Mouse (Mus musculus): ENCODE results near the gene Eif2s3x.
A peak's percentile ranks its signal among the peaks of the same experiment; 100 is the strongest.

Eif2s3x gene

DNA sequence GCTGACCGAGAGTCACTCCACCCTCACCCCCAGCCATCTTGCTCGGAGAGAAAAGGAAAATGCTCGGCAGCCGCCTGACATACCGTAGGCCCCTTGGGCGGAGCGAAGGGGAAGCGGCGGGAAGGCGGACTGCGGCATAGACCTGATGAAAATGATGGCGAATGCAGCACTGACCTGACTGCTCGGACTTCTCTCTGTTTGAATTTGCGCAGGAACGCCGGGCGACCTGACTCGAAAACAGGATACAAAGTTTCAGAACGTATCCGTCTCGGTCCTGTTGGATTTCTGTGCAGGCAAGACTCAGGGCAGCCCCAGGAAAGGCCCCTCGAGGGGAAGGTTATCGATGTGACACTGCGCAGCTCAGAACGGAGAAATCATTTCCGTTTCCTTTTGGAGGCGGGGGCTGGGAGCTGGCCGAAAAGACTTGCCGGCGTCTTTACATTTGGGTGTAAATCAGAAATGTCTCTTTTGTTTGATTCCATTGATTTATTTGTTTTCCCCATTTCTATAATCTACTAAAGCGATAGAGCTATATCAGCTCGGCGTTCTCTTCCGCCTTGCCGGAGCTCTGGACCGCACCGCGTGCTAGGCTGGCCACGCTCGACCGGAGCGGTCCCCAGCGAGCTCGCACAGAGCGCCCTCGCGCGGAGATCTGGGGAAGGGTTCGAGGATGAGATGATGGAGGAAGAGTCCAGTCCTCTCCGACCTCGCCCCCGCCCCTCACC is at the start of gene Eif2s3x:
Eif2s3x (minus strand) TSS at position 266 of the 725 bp plus-strand sequence.
- peak; percentile 58 to 95 for DNase-seq (ENCODE audit: low spot score in 2 of 2)

DNA sequence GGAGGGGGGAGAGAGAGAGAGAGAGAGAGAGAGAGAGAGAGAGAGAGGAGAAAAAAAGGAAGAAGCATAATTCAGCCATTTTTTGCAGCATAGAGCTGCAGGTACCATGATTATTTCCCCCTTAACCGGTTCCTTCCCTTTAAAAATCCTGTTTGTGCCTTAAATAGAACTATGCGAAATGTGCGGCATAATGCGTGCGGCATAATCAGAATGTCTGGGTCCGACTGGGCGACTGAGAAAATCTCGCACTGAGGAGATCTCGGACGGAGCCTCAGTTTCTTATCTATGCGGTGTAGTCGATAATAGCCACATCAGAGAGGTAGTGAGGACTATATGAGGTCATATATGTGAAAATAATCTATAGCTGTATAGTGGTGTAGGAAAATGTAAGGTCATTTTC is 22.9 kb upstream of the Eif2s3x start:
- DNase-seq (ENCODE audit: low spot score in 2 of 2): no peak

DNA sequence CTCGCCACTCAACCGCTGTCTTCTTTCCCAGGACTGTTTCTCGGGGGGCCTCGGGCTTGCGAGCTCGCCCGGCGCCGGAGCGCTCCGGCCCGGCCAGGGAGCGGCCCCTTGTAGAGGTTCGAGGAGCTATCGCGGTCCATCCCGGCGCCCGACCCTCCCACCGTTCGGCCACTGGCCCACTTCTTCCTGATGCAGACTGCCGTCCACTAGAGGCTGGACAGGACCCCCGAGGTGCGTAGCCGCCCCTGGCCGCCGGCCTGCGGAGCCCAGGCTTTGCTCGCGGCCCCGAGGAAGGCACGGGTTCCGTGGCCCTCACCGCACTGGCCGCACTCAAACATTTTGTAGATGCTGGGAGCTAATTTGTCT is 22.5 kb upstream of the Eif2s3x start:
- peak in 1 of 2 experiments; percentile 37 for DNase-seq (ENCODE audit: low spot score in 2 of 2)

DNA sequence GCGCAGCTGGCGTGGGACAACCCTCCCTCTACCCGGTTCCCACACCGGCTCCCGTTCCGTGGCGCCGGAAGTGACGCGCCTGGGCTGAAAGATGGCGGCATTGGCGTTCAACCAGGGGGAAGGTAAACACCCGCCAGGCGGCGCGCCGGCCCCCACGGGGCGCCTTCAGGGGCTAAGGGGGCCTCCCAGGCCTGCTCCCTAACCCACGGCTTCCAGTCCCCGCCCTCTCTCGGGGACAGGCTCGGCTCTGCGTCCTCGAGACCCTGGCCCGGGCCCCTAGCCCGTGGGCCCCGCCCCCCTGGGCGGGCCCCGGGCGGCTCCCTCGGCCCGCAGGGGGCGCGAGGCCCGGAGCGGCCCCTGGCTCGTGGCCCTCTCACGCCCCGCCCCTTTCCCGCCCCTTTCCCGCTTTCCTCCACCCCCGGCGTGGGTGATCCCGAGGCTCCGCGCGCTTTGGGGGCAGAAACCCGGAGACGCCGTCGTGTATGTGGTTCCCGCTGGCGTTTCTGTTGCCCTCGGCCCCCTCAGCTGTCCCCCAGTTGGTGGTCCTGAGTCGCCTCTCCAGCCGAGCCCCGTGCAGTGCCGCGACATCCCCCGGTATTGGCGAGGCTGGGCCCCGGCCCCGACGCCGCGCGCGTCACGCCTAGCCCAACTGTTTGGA is 22.0 kb upstream of the Eif2s3x start, which contains the start of gene Klhl15:
Klhl15 (plus strand) TSS at position 68 of the 658 bp plus-strand sequence.
- peak; percentile 46 to 76 for DNase-seq (ENCODE audit: low spot score in 2 of 2)

DNA sequence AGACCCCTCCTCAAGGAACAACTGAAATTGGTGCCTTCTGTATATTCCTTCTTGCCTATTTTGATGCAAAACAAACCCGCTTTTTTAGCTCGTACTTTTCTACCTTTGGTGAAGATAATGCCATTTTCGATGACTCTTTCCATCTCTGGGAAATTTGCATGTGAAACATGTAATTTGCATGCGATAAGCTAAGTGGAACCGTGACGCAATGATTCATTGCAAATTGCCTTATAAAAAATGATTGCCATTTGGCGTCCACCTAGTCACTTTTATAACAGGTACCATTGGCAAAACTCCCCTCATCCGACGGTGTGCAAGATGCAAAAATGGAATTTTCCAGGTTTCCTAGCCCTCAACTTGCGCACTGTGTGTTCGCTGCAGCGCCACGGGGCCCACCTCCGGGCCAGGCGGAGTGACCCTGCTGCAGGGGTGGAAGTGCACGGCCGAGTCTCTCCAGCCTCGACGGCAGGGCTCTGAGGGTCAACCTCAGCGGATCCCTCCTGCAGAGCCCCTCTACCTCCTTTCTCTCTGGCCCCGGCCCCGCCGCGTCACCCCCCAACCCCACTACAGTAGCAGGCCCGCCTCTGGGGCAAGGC is 21.4 kb upstream of the Eif2s3x start:
- no peak for DNase-seq (ENCODE audit: low spot score in 2 of 2)

DNA sequence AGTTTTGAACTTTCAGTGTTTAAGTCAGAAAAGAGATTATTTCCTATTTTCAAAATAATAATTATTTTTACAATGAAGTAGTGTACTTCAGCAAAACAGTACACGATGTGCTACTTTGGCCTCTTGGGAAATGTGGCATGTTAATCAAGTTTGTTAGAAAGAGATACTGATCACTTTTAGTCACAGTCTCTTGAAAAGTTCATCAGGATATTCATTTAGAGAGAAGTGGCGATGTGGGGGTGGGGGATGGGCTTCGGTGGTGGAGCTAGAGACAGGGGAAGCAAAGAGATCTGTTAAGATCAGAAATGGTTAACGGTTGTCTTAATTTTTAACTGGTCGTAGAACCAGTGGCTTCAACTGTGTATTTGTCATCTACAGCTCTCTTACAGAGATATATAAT is 20.8 kb upstream of the Eif2s3x start:
- DNase-seq (ENCODE audit: low spot score in 2 of 2): no peak

DNA sequence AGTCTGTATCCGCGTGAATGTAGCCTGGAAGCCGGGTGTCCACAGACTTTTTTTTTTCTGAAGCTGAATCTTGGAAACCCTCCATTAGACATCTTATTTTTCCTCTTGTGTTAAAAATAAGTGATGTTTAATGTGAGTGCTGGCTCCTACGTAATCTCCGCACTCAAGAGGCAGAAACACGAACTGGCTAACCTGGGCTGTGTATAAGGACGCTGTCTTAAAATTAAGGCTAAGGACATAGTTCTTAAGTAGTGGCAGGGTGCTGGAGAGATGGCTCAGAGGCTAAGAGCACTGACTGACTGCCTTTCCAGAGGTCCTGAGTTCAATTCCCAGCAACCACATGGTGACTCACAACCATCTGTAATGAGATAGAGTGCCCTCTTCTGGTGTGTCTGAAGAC is 722 bp upstream of the Eif2s3x start:
- DNase-seq (ENCODE audit: low spot score in 2 of 2): no peak

DNA sequence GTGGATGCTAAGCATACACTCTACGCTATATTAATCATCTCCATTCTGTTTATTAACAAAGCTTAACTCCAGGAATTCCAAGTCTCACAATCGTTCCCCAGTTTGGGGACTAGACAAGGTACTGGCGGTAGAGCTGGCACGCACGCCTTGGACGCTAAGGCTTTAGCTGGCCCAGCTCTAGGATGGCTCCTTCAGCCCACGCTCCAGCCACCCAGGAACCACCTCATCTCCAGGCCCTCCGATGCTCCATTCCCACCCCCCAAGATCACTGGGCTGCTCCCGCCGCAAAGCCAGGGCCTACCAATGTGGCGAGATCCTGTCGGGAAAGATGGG is 432 bp downstream of the Eif2s3x start:
- DNase-seq (ENCODE audit: low spot score in 2 of 2): no peak

DNA sequence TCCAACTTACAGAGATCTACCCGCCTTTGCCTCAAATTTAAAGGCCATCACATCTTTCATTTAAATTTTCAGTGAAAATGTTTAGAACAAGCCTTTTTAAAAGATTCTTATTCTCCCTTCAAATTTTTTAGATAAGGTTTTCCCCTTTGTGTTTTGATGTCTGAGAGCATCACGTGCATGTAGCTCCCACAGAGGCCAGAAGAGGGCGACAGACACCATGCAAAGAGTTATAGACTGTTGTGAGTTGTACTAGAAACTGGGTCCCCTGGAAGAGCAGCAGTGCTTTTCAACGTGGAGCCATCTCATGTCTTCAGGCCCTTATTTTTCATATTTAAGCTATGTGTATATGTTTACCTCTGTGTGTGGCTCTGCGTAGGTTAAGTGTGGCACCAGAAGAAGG is 14.9 kb downstream of the Eif2s3x start:
- peak in 1 of 2 experiments; percentile 33 for DNase-seq (ENCODE audit: low spot score in 2 of 2)

DNA sequence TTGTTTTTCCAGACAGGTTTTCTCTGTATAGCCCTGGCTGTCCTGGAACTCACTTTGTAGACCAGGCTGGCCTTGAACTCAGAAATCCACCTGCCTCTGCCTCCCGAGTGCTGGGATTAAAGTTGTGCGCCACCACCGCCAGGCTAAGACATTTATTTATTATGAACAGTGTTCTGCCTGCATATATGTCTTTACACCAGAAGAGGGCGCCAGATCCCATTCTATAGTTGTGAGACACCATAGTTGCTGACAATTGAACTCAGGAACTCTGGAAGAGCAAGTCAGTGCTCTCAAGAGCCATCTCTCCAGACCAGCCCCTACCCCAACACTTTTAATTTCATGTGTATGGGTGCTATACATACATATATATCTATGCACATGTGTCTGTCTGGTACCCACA is 18.8 kb downstream of the Eif2s3x start:
- DNase-seq (ENCODE audit: low spot score in 2 of 2): peak in 1 of 2 experiments; percentile 8

DNA sequence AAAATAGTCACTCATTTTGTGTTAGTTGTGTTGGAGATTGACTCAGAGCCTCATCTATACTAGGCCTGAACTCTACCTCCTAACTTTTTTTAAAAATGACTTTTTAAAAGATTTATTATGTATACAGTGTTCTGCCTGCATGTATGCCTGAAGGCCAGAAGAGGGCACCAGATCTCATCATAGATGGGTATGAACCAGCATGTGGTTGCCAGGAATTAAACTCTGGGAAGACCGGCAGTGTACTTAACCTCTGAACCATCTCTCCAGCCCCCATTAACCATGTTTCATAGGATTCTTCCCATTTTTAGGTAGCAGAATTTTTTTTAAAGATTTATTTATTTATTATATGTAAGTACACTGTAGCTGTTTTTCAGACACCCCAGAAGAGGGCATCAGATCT is 27.5 kb downstream of the Eif2s3x start:
- DNase-seq (ENCODE audit: low spot score in 2 of 2): no peak

DNA sequence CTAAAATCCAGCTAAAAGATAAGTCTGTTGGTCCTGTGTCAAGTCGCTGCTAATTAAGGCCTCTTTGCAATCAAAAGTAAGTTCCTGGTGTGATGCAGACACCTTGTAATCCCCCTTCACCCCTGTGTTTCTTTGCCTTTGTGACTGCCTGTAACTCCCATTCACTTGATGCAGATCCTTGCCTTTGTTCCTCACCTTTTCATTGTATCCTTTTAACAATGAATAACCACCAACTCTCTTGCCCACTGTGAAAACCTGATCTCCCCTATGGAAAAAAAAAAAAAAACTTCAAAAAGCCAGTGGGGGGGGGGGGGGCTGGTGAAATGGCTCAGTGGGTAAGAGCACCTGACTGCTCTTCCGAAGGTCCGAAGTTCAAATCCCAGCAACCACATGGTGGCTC is 28.8 kb downstream of the Eif2s3x start:
- no peak for DNase-seq (ENCODE audit: low spot score in 2 of 2)

DNA sequence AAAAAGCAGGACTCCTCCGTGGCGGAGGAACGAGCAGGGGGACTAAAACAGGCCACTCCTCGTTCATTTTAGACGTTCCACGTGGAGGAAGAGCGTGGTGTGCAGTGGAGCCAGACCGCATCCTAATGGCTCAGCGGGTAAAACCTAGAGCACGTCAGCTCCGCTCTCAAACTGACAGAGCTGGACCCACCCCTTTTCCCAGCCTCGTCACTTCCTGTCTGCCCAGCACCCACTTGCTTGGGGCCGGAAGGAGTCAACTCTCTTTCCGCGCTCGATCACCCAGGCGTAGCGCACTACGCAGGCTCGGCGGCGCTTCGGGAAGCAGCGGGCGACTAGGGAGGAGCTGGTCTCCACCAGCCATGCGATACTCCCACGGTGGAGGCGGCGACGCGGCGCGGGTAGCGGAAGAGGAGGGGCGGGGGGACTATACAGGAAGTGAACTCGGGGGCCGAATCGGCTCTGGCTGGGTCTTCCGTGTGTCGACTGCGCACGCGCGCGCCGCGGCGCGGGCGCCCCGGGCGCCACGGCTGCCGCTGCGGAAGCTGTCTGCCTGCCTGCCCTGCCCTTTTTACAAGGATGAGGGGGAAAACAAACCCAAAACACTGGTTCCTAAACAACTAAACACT is 34.8 kb downstream of the Eif2s3x start:
- DNase-seq (ENCODE audit: low spot score in 2 of 2): peak; percentile 60 to 89

DNA sequence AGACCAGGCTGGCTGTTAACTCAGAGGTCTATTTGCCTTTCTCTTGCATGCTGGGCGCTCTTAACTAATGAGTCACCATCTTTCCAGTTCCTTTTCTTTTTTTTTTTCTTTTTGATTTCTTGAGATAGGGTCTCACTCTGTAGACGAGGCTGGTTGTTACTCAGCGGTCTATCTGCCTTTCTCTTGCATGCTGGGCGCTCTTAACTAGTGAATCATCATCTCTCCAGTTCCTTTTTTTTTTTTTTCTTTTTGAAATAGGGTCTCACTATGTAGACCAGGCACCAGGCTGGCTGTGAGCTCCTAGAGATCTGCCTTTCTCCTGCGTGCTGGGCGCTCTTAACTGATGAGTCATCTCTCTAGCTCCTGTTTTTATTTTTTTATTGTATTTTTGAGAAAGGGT is 43.3 kb downstream of the Eif2s3x start:
- no peak for DNase-seq (ENCODE audit: low spot score in 2 of 2)

DNA sequence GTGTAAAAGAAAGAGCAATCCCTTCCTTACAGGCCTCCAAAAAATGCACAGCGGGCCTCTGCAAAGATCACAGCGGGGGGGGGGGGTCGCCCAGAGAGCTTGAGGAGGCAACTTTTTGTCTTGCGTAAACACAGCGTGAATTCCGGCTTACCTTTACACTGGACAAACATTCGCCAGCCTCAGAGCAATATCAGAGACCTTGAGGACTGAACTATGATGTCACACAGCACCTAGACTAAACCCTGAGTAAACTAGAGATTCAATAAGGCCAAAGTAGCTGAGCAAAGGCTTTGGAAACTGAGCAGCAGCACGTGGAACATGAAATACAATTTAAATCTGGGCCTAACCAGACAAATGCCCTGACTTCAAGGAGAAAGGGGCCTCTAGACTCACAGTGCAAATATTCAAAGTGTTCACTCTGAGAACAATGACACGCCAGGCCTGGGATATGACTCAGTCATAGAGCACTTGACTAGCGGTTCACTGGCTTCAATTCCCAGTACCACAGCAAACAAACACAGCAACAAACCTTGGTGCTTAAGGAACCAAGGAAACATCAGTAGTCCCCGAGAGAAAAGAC is 60.3 kb downstream of the Eif2s3x start:
- DNase-seq (ENCODE audit: low spot score in 2 of 2): no peak

DNA sequence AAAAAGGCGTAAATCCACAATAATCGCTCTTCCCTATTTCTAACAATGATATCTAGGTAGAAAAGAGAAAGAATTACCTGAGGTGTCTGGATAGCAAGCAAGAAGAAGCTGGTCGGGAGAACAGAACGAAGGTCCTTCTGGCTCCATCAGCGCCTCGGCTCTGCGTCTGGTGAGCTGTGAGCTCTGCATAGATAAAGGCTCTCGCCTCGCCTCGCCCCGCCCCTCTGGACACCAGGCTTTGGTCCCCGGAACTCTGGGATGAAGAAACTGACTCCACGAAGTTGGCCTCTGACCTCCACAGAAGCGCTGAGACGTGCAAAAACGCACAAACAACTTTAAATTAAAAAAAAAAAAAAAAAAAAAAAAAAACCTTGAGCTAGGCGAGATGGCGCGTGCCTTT is 62.2 kb downstream of the Eif2s3x start:
- no peak for DNase-seq (ENCODE audit: low spot score in 2 of 2)

DNA sequence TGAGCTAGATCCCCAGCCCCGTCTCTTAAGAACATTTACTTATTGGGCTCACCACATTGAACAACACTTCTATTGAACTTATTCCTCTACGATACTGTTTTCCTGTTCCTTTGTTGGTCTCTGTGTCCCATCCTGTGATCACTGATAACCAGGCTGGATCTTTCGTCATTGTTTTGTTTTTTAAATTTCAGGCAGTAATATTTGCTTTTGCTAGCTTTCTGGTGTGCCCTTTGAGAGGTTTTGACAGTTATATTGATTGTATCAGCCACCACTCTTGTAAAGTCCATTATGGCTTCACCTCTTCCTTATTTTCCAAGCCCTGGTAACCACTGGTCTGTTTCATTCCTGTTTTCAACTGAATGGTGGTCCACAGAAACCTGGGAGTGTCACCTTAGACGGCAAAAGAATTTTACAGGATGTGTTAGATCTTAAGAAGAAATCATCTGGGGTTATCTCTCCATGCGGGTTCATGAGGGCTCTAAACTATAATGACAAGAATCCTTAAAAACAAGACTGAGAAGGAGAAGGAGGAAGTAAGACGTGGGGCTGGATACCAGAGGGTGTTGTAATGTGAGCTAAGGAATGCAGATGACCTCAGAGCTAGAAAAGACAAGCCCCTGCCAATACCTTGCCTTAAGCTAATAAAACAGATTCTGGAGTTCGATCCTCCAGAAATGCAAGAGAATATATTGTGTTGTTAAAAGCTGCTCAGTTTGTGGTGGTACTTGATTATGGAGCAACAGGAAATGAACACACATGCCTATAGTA is 70.5 kb downstream of the Eif2s3x start:
- no peak for DNase-seq (ENCODE audit: low spot score in 2 of 2)

DNA sequence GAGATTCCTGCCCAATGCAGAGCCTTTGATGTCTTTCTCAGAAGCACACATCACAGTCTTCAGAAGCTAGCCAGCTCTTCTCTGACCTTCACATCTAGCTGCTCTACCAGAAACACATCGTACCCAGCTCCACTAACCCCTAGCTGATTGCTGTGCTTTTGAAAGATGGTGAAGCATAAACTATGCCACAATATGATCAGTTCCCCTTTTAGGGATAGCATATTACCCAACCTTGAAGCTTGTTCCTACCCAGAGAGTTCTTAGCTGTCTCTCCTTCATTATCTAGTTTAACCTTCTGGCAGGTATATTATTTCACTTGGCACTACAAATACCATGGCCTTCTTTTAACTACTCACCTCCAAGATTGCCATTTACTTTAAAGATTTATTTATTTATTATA is 72.6 kb downstream of the Eif2s3x start:
- DNase-seq (ENCODE audit: low spot score in 2 of 2): no peak

Data from cerebellum, postnatal 4 days (tissue).